ENCODE assay signal across 10 mouse cellular contexts in the genomic region with DNA sequence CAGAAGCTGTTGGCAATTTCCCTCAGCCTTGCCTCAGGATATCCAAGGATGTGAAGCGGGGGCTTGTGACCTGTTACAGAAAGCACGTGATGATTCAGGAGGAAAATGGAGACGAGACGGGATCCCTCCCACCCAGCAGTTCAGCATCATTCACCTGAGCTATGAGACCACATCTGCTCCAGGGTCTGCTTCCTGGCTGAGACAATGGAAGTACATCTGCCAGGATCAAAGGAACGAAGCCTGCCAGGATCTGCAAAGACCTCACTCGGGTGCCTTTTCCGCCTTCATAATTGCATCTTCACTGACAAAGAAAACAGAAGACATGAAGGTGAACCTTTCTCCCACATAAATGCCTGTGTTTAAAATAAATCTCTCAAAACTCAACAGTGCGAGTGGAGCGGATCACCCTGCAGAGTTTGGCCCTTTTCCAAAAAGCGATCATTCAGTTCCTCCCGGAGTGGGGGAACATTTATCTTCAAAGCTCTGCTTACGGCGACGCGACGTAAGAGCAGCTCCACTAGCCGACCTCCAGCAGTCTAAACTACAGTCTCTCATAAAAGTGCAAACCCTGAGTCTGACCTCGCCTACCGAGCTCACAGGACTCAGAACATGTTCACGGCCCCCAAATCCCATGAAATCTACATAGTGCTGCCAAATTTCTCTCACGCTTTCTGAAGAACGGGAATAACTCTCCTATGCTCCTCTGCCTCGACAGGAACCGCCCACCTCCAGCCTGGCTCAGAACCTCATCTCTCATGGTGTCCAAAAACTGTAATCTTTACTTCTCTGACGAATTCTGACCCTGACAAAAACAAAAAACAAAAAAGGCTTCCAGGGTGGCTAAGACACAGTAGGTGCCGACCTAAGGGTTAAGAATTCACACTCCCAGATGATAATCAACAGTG.
A peak's percentile ranks its signal among the peaks of the same experiment; 100 is the strongest.
DNase-seq lines count a peak whose midpoint lies in the region; ATAC-seq and TF ChIP-seq lines count a peak whose summit lies in the region.
"Had no signal": no experiment of that assay in that cellular context is flagged by ENCODE, and none has a peak within 500 bp of the region (broad histone marks: within the 10 kb centered on the region; RNA-seq: fewer than 3 reads in every experiment).

No protein-coding gene starts in this region.

- peak overlapping the region; percentile 27 for H3K4me2 ChIP-seq in heart, embryonic 14.5 days (ENCODE audit: low read length)
- H3K4me2 ChIP-seq in lung, postnatal 0 days (replicated peaks; ENCODE audit: low read depth, low read length): no peak overlapping the region
- H3K4me2 ChIP-seq in intestine, embryonic 15.5 days (replicated peaks): peak overlapping the region; percentile 41
- H3K4me2 ChIP-seq in neural tube, embryonic 15.5 days: peak overlapping the region; percentile 41
- H3K4me2 ChIP-seq: liver, embryonic 11.5 days had no signal

- no peaks in the 10 kb centered on the region for H3K27me3 ChIP-seq in heart, embryonic 14.5 days (ENCODE audit: control insufficient read depth, insufficient read depth, low read length)
- no peaks in the 10 kb centered on the region for H3K27me3 ChIP-seq in lung, postnatal 0 days (replicated peaks; ENCODE audit: insufficient read depth, low read length)
- no peaks in the 10 kb centered on the region for H3K27me3 ChIP-seq in intestine, embryonic 15.5 days (replicated peaks)
- H3K27me3 ChIP-seq in neural tube, embryonic 15.5 days (replicated peaks): no peaks in the 10 kb centered on the region

- TF ChIP-seq CTCF in lung, postnatal 0 days (IDR thresholded peaks at IDR 0.05): no peak

- no peaks in the 10 kb centered on the region for H3K9me3 ChIP-seq in heart, embryonic 14.5 days (ENCODE audit: control insufficient read depth, low read length)
- H3K9me3 ChIP-seq in lung, postnatal 0 days (ENCODE audit: low read length): no peaks in the 10 kb centered on the region
- H3K9me3 ChIP-seq in intestine, embryonic 15.5 days: no peaks in the 10 kb centered on the region
- no peaks in the 10 kb centered on the region for H3K9me3 ChIP-seq in neural tube, embryonic 15.5 days (replicated peaks)

- no peak for DNase-seq in heart, postnatal 4 days
- DNase-seq in lung, postnatal 0 days (ENCODE audit: low spot score): no peak
- DNase-seq in lung, postnatal 25 days (ENCODE audit: low spot score): no peak
- DNase-seq in urinary bladder, postnatal 10 days (ENCODE audit: low spot score): no peak
- DNase-seq: adrenal gland, adult 8-10 months; kidney, postnatal 36 days had no signal

- H3K9ac ChIP-seq in heart, embryonic 14.5 days (ENCODE audit: low read length): no peak overlapping the region
- 0 out of 2 replicates have a peak overlapping the region, but pooled peaks have one; percentile 4 for H3K9ac ChIP-seq in lung, postnatal 0 days (replicated peaks; ENCODE audit: low read depth)
- H3K9ac ChIP-seq in intestine, embryonic 15.5 days: no peak overlapping the region
- no peak overlapping the region for H3K9ac ChIP-seq in neural tube, embryonic 15.5 days (replicated peaks)

- H3K4me3 ChIP-seq in heart, embryonic 14.5 days (ENCODE audit: control insufficient read depth in 1 of 2, insufficient read depth in 1 of 2, low read depth in 1 of 2, low read length in 2 of 2): no peak overlapping the region
- no peak overlapping the region for H3K4me3 ChIP-seq in lung, postnatal 0 days (ENCODE audit: low read depth, low read length)
- H3K4me3 ChIP-seq in intestine, embryonic 15.5 days (replicated peaks): no peak overlapping the region
- peak overlapping the region; percentile 13; the same call in 1 of the 2 replicates for H3K4me3 ChIP-seq in neural tube, embryonic 15.5 days (replicated peaks)

- no peak overlapping the region for H3K27ac ChIP-seq in heart, embryonic 14.5 days (replicated peaks in 1 of 2; ENCODE audit: control insufficient read depth in 1 of 2, insufficient read depth in 1 of 2, low read depth in 2 of 2, low read length in 2 of 2)
- no peak overlapping the region for H3K27ac ChIP-seq in lung, postnatal 0 days (ENCODE audit: low read length)
- H3K27ac ChIP-seq in intestine, embryonic 15.5 days: no peak overlapping the region
- 0 out of 2 replicates have a peak overlapping the region, but pooled peaks have one; percentile 5 for H3K27ac ChIP-seq in neural tube, embryonic 15.5 days (replicated peaks)

- no peak for TF ChIP-seq EP300 in lung, postnatal 0 days (IDR thresholded peaks at IDR 0.05)

- no peaks in the 10 kb centered on the region for H3K36me3 ChIP-seq in heart, embryonic 14.5 days (ENCODE audit: control insufficient read depth, insufficient read depth, low read length)
- no peaks in the 10 kb centered on the region for H3K36me3 ChIP-seq in lung, postnatal 0 days (ENCODE audit: insufficient read depth, low read length)
- no peaks in the 10 kb centered on the region for H3K36me3 ChIP-seq in intestine, embryonic 15.5 days
- H3K36me3 ChIP-seq in neural tube, embryonic 15.5 days: no peaks in the 10 kb centered on the region

- 61% methylated on average over 26 of the region's 26 CpGs for WGBS in heart, embryonic 14.5 days
- WGBS in lung, postnatal 0 days: 38% methylated on average over 26 of the region's 26 CpGs
- WGBS in intestine, embryonic 15.5 days: 43% methylated on average over 26 of the region's 26 CpGs
- WGBS in neural tube, embryonic 15.5 days: 48% methylated on average over 26 of the region's 26 CpGs

- ATAC-seq in heart, embryonic 14.5 days (ENCODE audit: insufficient number of reproducible peaks, insufficient read depth, low FRiP score, low read depth): no peak
- no peak for ATAC-seq in lung, postnatal 0 days
- no peak; the same call in 1 of the 2 replicates for ATAC-seq in intestine, embryonic 15.5 days
- ATAC-seq in neural tube, embryonic 15.5 days (ENCODE audit: low FRiP score): no peak; the same call in 1 of the 2 replicates

- peaks cover 0 to 4% of the 10 kb centered on the region in 2 experiments; a peak in 1 of 4 replicates for H3K4me1 ChIP-seq in heart, embryonic 14.5 days (ENCODE audit: control insufficient read depth in 2 of 2, insufficient read depth in 2 of 2, low read length in 2 of 2)
- no peaks in the 10 kb centered on the region for H3K4me1 ChIP-seq in lung, postnatal 0 days (ENCODE audit: insufficient read depth, low read depth, low read length)
- H3K4me1 ChIP-seq in intestine, embryonic 15.5 days (replicated peaks): no peaks in the 10 kb centered on the region
- 0 out of 2 replicates have a peak, but pooled peaks cover 7% of the 10 kb centered on the region for H3K4me1 ChIP-seq in neural tube, embryonic 15.5 days
